Mouse (Mus musculus): ENCODE data around the gene Cdk14. TPM values are rescaled to one million over a fixed set of nuclear protein-coding genes. Genes with fewer than 3 reads are reported as not detected.

The Cdk14 gene
- polyA plus RNA-seq, 1 experiment from 2014 or later: 29.9 TPM

DNA sequence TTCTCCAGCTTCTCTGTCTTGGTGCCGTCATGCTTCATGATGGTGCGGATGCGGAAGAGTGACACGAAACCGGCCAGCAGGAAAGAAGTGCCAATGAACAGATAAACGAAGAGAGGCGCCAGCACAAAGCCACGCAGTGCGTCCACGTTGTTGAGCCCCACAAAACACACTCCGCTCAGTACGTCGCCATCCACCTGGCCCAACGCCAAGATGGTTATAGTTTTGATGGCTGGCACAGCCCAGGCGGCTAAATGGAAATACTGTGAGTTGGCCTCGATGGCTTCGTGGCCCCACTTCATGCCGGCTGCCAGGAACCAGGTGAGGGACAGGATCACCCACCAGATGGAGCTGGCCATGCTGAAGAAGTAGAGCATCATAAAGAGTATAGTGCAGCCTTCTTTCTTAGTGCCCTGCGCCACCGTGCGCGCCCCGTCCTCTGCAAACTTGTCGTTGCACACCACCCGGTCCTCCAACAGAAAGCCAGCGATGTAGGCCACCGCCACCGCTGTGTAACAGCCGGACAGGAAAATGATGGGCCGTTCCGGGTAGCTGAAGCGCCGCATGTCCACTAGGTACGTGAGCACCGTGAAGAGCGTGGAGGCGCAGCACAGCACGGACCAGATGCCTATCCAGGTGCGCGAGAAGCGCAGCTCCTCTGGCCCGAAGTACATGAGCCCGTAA is 664.0 kb downstream of the Cdk14 start:
- ATAC-seq (replicated peaks; ENCODE audit: insufficient number of reproducible peaks, low FRiP score, low TSS enrichment, low read depth): no peak
- Histone ChIP-seq H3K36me3 (replicated peaks; ENCODE audit: control insufficient read depth, insufficient read depth, low read depth, low read length) (no peaks in the 10 kb centered on the region), H3K4me1 (ENCODE audit: control insufficient read depth, insufficient read depth, low read length) (no peaks in the 10 kb centered on the region; the same call in 1 of the 2 replicates), H3K27me3 (ENCODE audit: control insufficient read depth, insufficient read depth, low read length) (no peaks in the 10 kb centered on the region), H3K9ac (replicated peaks; ENCODE audit: low read length) (peak overlapping the region; percentile 96), H3K4me3 (ENCODE audit: low read depth, low read length) (peak overlapping the region; percentile 93), H3K4me2 (ENCODE audit: low read depth, low read length) (peak overlapping the region; percentile 95), H3K27ac (replicated peaks; ENCODE audit: low read depth, low read length) (peak overlapping the region; percentile 98; the same call in 1 of the 2 replicates), H3K9me3 (replicated peaks; ENCODE audit: control insufficient read depth, low read length) (no peaks in the 10 kb centered on the region)
- peak; percentile 26 for DNase-seq (ENCODE audit: low spot score)
- 3% methylated on average over 43 of the region's 43 CpGs for WGBS

DNA sequence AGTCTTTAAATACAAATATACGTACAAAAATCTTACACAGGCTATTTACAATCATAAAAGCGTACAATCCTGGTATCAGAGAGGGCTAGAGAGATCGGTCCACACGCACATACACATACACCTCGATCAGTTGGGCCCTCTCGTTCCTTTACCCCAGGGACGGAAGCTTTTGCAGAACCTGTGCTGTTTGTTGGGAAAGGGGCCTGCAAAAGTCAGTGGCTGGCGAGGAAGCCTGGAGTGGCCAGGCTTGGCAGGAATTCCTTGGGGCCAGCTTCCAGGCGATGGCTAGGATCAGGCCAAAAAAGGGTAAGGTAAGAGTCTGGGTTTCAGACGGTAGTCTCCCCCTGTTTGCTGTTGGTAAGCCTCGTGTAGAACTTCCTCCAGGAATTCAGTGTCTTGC is 664.8 kb downstream of the Cdk14 start:
- no peaks in the 10 kb centered on the region for H3K9me3 ChIP-seq (replicated peaks; ENCODE audit: control insufficient read depth, low read length)
- no peak overlapping the region for H3K27ac ChIP-seq (replicated peaks; ENCODE audit: low read depth, low read length)
- peak overlapping the region; percentile 96 for H3K9ac ChIP-seq (replicated peaks; ENCODE audit: low read length)
- peak overlapping the region; percentile 93 for H3K4me3 ChIP-seq (ENCODE audit: low read depth, low read length)
- H3K4me2 ChIP-seq (ENCODE audit: low read depth, low read length): peak overlapping the region; percentile 95
- no peaks in the 10 kb centered on the region for H3K27me3 ChIP-seq (ENCODE audit: control insufficient read depth, insufficient read depth, low read length)
- no peak for ATAC-seq (replicated peaks; ENCODE audit: insufficient number of reproducible peaks, low FRiP score, low TSS enrichment, low read depth)
- H3K36me3 ChIP-seq (replicated peaks; ENCODE audit: control insufficient read depth, insufficient read depth, low read depth, low read length): no peaks in the 10 kb centered on the region
- WGBS: 27% methylated on average over 11 of the region's 11 CpGs
- DNase-seq (ENCODE audit: low spot score): no peak
- no peaks in the 10 kb centered on the region; the same call in 1 of the 2 replicates for H3K4me1 ChIP-seq (ENCODE audit: control insufficient read depth, insufficient read depth, low read length)

DNA sequence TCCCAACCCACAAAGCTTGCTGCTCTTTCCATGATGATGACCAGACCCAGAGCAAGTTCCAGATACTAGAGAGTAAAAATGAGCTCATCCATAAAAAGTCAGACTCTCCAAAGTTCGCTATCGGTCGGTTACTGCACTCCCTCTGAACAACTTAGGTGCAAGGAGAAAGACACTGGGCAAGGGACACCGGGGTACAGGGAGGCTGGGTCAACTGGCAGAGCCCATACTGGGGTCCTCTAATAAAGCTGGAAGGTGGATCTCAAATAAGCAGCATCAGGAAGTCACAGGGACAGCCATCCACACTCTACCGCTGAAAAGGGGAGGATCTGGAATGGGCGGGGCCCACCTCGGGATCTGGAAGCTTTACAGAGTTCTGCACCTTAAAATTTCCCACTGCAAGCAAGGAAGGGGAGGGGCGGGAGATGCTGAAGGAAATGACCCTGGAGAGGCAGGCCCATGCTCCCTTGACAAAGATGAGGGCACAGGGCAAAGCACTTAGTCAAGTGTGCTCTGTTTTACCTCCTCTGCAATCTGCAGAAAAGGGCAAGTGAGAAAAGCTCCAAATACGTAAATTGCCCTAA is 665.3 kb downstream of the Cdk14 start:
- Histone ChIP-seq H3K9ac (replicated peaks; ENCODE audit: low read length) (peak overlapping the region; percentile 28; the same call in 1 of the 2 replicates), H3K4me2 (ENCODE audit: low read depth, low read length) (peak overlapping the region; percentile 95)
- 16% methylated on average over 9 of the region's 9 CpGs for WGBS

More for the DNA sequence above, 665.3 kb downstream of the Cdk14 start:
- H3K27ac ChIP-seq (replicated peaks; ENCODE audit: low read depth, low read length): no peak overlapping the region
- peak; percentile 48 for DNase-seq (ENCODE audit: low spot score)
- ATAC-seq (replicated peaks; ENCODE audit: insufficient number of reproducible peaks, low FRiP score, low TSS enrichment, low read depth): no peak
- H3K36me3 ChIP-seq (replicated peaks; ENCODE audit: control insufficient read depth, insufficient read depth, low read depth, low read length): no peaks in the 10 kb centered on the region
- no peaks in the 10 kb centered on the region; the same call in 1 of the 2 replicates for H3K4me1 ChIP-seq (ENCODE audit: control insufficient read depth, insufficient read depth, low read length)
- H3K27me3 ChIP-seq (ENCODE audit: control insufficient read depth, insufficient read depth, low read length): no peaks in the 10 kb centered on the region
- peak overlapping the region; percentile 93 for H3K4me3 ChIP-seq (ENCODE audit: low read depth, low read length)
- H3K9me3 ChIP-seq (replicated peaks; ENCODE audit: control insufficient read depth, low read length): no peaks in the 10 kb centered on the region

Small RNA genes within 50 kb of the gene (microRNA-seq; reads per million reads assigned to microRNA genes)
- gene Gm25037 (ENCODE audit: borderline number of aligned reads): not detected
- gene Gm44483 (ENCODE audit: borderline number of aligned reads): not detected

Other genes with a start within 250 kb of the Cdk14 start
- gene 1700015F17Rik, start 58.8 kb upstream of the Cdk14 start, polyA plus RNA-seq (2014; fragmentation: Nextera tagmentation; extraction: Ambion mirVana): not detected in 2 replicates
- 29.9 and 30.4 TPM in 2 replicates for gene Cldn12, start 94.6 kb upstream of the Cdk14 start, polyA plus RNA-seq (2014; fragmentation: Nextera tagmentation; extraction: Ambion mirVana)
- 41.9 and 45.8 TPM in 2 replicates for gene Gtpbp10, start 139.2 kb upstream of the Cdk14 start, polyA plus RNA-seq (2014; fragmentation: Nextera tagmentation; extraction: Ambion mirVana)
- gene Gm8773, start 153.5 kb upstream of the Cdk14 start, polyA plus RNA-seq (2014; fragmentation: Nextera tagmentation; extraction: Ambion mirVana): 3.3 and 4.0 TPM in 2 replicates
- 3.1 and 3.8 TPM in 2 replicates for gene Cfap69, start 243.9 kb upstream of the Cdk14 start, polyA plus RNA-seq (2014; fragmentation: Nextera tagmentation; extraction: Ambion mirVana)

All from embryonic facial prominence, embryonic 11.5 days (tissue).